Mouse (Mus musculus) kidney, adult 2 months (tissue): ENCODE results near the gene Msi2.

Source experiments
- CTCF ChIP-seq: fragments of 200-500 bp; conservative IDR thresholded peaks from 2 replicates; pipeline ENCODE4 v1.5.1; 2011; ENCODE audit warnings: low read depth, mild to moderate bottlenecking, control low read depth, low read length, moderate library complexity, mixed read lengths; ENCODE audit not compliant: insufficient read depth, insufficient read length
- POLR2A ChIP-seq: fragments of 200-500 bp; IDR thresholded peaks from one replicate; pipeline ENCODE4 v1.6.1; 2011; ENCODE audit warnings: low read depth, low read length, control low read depth

- TF ChIP-seq POLR2A (no peak), CTCF (no peak)
Observed at GRCm38 (mm10) chr11:88457241-88457738, 261.0 kb downstream of the Msi2 start.
